Comparison of ENCODE assay signal across 8 mouse cellular contexts in genomic region chr10:120210096-120210495, GRCm38 (mm10). TPM values are rescaled to one million over a fixed set of nuclear protein-coding genes. Genes with fewer than 3 reads are reported as not detected.
DNase-seq lines count a peak whose midpoint lies in the region; ATAC-seq and TF ChIP-seq lines count a peak whose summit lies in the region.

No protein-coding gene starts in this region.

- no peak for ATAC-seq in heart, embryonic 13.5 days (ENCODE audit: extremely low read depth, insufficient number of reproducible peaks, low FRiP score, low TSS enrichment)
- no peak for ATAC-seq in midbrain, embryonic 11.5 days (ENCODE audit: low FRiP score)
- ATAC-seq in midbrain, postnatal 0 days (ENCODE audit: low FRiP score), result no peak
- no peak for ATAC-seq in stomach, embryonic 15.5 days (ENCODE audit: insufficient read depth, low FRiP score, low read depth)

- peak overlapping the region; percentile 79 for H3K4me2 ChIP-seq in heart, embryonic 13.5 days
- H3K4me2 ChIP-seq in midbrain, embryonic 11.5 days, result no peak overlapping the region
- no peak overlapping the region for H3K4me2 ChIP-seq in midbrain, postnatal 0 days (ENCODE audit: low read depth, low read length, poor library complexity, severe bottlenecking)
- peak overlapping the region; percentile 64 for H3K4me2 ChIP-seq in stomach, embryonic 15.5 days

- peaks cover 7% of the 10 kb centered on the region; the same call in 1 of the 2 replicates for H3K9me3 ChIP-seq in heart, embryonic 13.5 days
- peaks cover 6% of the 10 kb centered on the region; the same call in 1 of the 2 replicates for H3K9me3 ChIP-seq in midbrain, embryonic 11.5 days (ENCODE audit: control insufficient read depth, low read length)
- H3K9me3 ChIP-seq in midbrain, postnatal 0 days (ENCODE audit: low read length), result no peaks in the 10 kb centered on the region
- H3K9me3 ChIP-seq in stomach, embryonic 15.5 days, result no peaks in the 10 kb centered on the region

- no peak for DNase-seq in heart, postnatal 14 days
- DNase-seq in midbrain, embryonic 11.5 days (ENCODE audit: low spot score, missing footprints), result peak; percentile 60
- DNase-seq in midbrain, postnatal 0 days (ENCODE audit: low spot score), result no peak
- peak; percentile 44 for DNase-seq in kidney, postnatal 14 days
- no peak for DNase-seq in urinary bladder, adult 2 months (ENCODE audit: low spot score)
- no peak for DNase-seq in right cerebral cortex, adult 18-20 months

- peak overlapping the region; percentile 71 for H3K4me3 ChIP-seq in heart, embryonic 13.5 days
- no peak overlapping the region for H3K4me3 ChIP-seq in midbrain, embryonic 11.5 days (ENCODE audit: low read depth, low read length)
- H3K4me3 ChIP-seq in midbrain, postnatal 0 days (ENCODE audit: low read depth, low read length), result no peak overlapping the region
- H3K4me3 ChIP-seq in stomach, embryonic 15.5 days (replicated peaks), result peak overlapping the region; percentile 90

- intact Hi-C loops in heart, postnatal 14 days (cut with DNase I), result no loop called here

- H3K9ac ChIP-seq in heart, embryonic 13.5 days, result peak overlapping the region; percentile 85; the same call in 1 of the 2 replicates
- no peak overlapping the region for H3K9ac ChIP-seq in midbrain, embryonic 11.5 days (ENCODE audit: low read length)
- H3K9ac ChIP-seq in midbrain, postnatal 0 days (replicated peaks; ENCODE audit: low read length, poor library complexity, severe bottlenecking), result no peak overlapping the region
- no peak overlapping the region for H3K9ac ChIP-seq in stomach, embryonic 15.5 days

- peaks cover 9% of the 10 kb centered on the region for H3K4me1 ChIP-seq in heart, embryonic 13.5 days
- H3K4me1 ChIP-seq in midbrain, embryonic 11.5 days (ENCODE audit: control insufficient read depth, insufficient read depth, low read length), result peaks cover 4% of the 10 kb centered on the region
- H3K4me1 ChIP-seq in midbrain, postnatal 0 days (ENCODE audit: insufficient read depth, low read length), result no peaks in the 10 kb centered on the region
- H3K4me1 ChIP-seq in stomach, embryonic 15.5 days, result 0 out of 2 replicates have a peak, but pooled peaks cover 3% of the 10 kb centered on the region

- TF ChIP-seq CTCF in midbrain, postnatal 0 days (IDR thresholded peaks at IDR 0.05), result no peak

- WGBS in heart, embryonic 13.5 days, result 76% methylated on average over 3 of the region's 3 CpGs
- 92% methylated on average over 3 of the region's 3 CpGs for WGBS in midbrain, embryonic 11.5 days
- 91% methylated on average over 3 of the region's 3 CpGs for WGBS in midbrain, postnatal 0 days
- 72% methylated on average over 3 of the region's 3 CpGs for WGBS in stomach, embryonic 15.5 days

- peaks cover 11% of the 10 kb centered on the region for H3K36me3 ChIP-seq in heart, embryonic 13.5 days
- H3K36me3 ChIP-seq in midbrain, embryonic 11.5 days (ENCODE audit: control insufficient read depth, insufficient read depth, low read length), result no peaks in the 10 kb centered on the region
- H3K36me3 ChIP-seq in midbrain, postnatal 0 days (ENCODE audit: insufficient read depth, low read length), result no peaks in the 10 kb centered on the region
- H3K36me3 ChIP-seq in stomach, embryonic 15.5 days, result 0 out of 2 replicates have a peak, but pooled peaks cover 2% of the 10 kb centered on the region

- no peak overlapping the region for H3K27ac ChIP-seq in heart, embryonic 13.5 days (replicated peaks)
- no peak overlapping the region for H3K27ac ChIP-seq in midbrain, embryonic 11.5 days (ENCODE audit: low read depth, low read length)
- no peak overlapping the region for H3K27ac ChIP-seq in midbrain, postnatal 0 days (ENCODE audit: low read depth, low read length)
- H3K27ac ChIP-seq in stomach, embryonic 15.5 days, result no peak overlapping the region

- peaks cover 3% of the 10 kb centered on the region; the same call in 1 of the 2 replicates for H3K27me3 ChIP-seq in heart, embryonic 13.5 days (replicated peaks)
- no peaks in the 10 kb centered on the region for H3K27me3 ChIP-seq in midbrain, embryonic 11.5 days (ENCODE audit: control insufficient read depth, insufficient read depth, low read length)
- no peaks in the 10 kb centered on the region for H3K27me3 ChIP-seq in midbrain, postnatal 0 days (ENCODE audit: insufficient read depth, low read length)
- no peaks in the 10 kb centered on the region for H3K27me3 ChIP-seq in stomach, embryonic 15.5 days (replicated peaks)

RNA-seq across cellular contexts. Expression of gene Irak3, which starts 8.2 kb away (rescaled TPM):
- 0.25 and 0.56 TPM in 2 replicates for polyA plus RNA-seq in heart, embryonic 13.5 days (2015; fragmentation: Nextera tagmentation; extraction: Ambion mirVana)
- 1 to 10 TPM; 2.9 to 4.8 TPM for total RNA-seq in heart, postnatal 14 days (2021)
- 0.72 and 1.2 TPM in 2 replicates for polyA plus RNA-seq in midbrain, embryonic 11.5 days (2014; fragmentation: Nextera tagmentation; extraction: Ambion mirVana)
- total RNA-seq in midbrain, postnatal 0 days (2014; rRNA removed), result 0.33 and 0.60 TPM in 2 replicates
- 0.17 and 0.19 TPM in 2 replicates for polyA plus RNA-seq in midbrain, postnatal 0 days (2015; fragmentation: Nextera tagmentation; extraction: Ambion mirVana)
- polyA plus RNA-seq in stomach, embryonic 15.5 days (2015; fragmentation: Nextera tagmentation; extraction: Ambion mirVana), result 0.73 and 0.89 TPM in 2 replicates
- polyA plus RNA-seq in urinary bladder, adult 2 months (2012; rRNA removed), result 4.6 and 6.6 TPM in 2 replicates

RNA-seq across cellular contexts. Expression of gene Tmbim4, which starts 8.7 kb away (rescaled TPM):
- polyA plus RNA-seq in heart, embryonic 13.5 days (2015; fragmentation: Nextera tagmentation; extraction: Ambion mirVana), result 103 and 119 TPM in 2 replicates
- total RNA-seq in heart, postnatal 14 days (2021), result 10 to 100 TPM; 91.0 to 91.8 TPM
- polyA plus RNA-seq in midbrain, embryonic 11.5 days (2014; fragmentation: Nextera tagmentation; extraction: Ambion mirVana), result 83.1 and 88.4 TPM in 2 replicates
- 40.5 and 70.6 TPM in 2 replicates for total RNA-seq in midbrain, postnatal 0 days (2014; rRNA removed)
- 109 and 115 TPM in 2 replicates for polyA plus RNA-seq in midbrain, postnatal 0 days (2015; fragmentation: Nextera tagmentation; extraction: Ambion mirVana)
- polyA plus RNA-seq in stomach, embryonic 15.5 days (2015; fragmentation: Nextera tagmentation; extraction: Ambion mirVana), result 126 and 133 TPM in 2 replicates
- 112 and 135 TPM in 2 replicates for polyA plus RNA-seq in urinary bladder, adult 2 months (2012; rRNA removed)

RNA-seq across cellular contexts. Expression of gene Llph, which starts 16.8 kb away (rescaled TPM):
- polyA plus RNA-seq in heart, embryonic 13.5 days (2015; fragmentation: Nextera tagmentation; extraction: Ambion mirVana), result 25.9 and 28.0 TPM in 2 replicates
- 1 to 10 TPM; 4.8 to 8.5 TPM for total RNA-seq in heart, postnatal 14 days (2021)
- 53.7 and 58.3 TPM in 2 replicates for polyA plus RNA-seq in midbrain, embryonic 11.5 days (2014; fragmentation: Nextera tagmentation; extraction: Ambion mirVana)
- total RNA-seq in midbrain, postnatal 0 days (2014; rRNA removed), result 4.0 and 6.2 TPM in 2 replicates
- 34.1 and 40.1 TPM in 2 replicates for polyA plus RNA-seq in midbrain, postnatal 0 days (2015; fragmentation: Nextera tagmentation; extraction: Ambion mirVana)
- 52.5 and 53.8 TPM in 2 replicates for polyA plus RNA-seq in stomach, embryonic 15.5 days (2015; fragmentation: Nextera tagmentation; extraction: Ambion mirVana)
- polyA plus RNA-seq in urinary bladder, adult 2 months (2012; rRNA removed), result 56.9 and 59.8 TPM in 2 replicates

Comparison
In these comparisons a context has a peak if more than half of its experiments do, and no peak if none do; other contexts are left out.
1. DNase-seq: peak in midbrain, embryonic 11.5 days (single experiment) and kidney, postnatal 14 days (single experiment); none in heart, postnatal 14 days (0 of 2), midbrain, postnatal 0 days (single experiment), urinary bladder, adult 2 months (single experiment) and right cerebral cortex, adult 18-20 months (single experiment).
2. H3K4me2 ChIP-seq: peak in heart, embryonic 13.5 days (single experiment) and stomach, embryonic 15.5 days (single experiment); none in midbrain, embryonic 11.5 days (single experiment) and midbrain, postnatal 0 days (single experiment).
3. H3K4me3 ChIP-seq: peak in heart, embryonic 13.5 days (single experiment) and stomach, embryonic 15.5 days (single experiment); none in midbrain, embryonic 11.5 days (single experiment) and midbrain, postnatal 0 days (single experiment).